Mouse (Mus musculus) G1E (cell line): ENCODE measurements around the gene Brk1. TPM values are rescaled to one million over a fixed set of nuclear protein-coding genes. Genes with fewer than 3 reads are reported as not detected.

Source experiments
- ATAC-seq: 2 replicates; pipeline ENCODE4 v1.8.0; 2016; ENCODE audit warnings: mild to moderate bottlenecking; ENCODE audit not compliant: insufficient number of reproducible peaks, poor library complexity, low FRiP score, severe bottlenecking; ENCODE audit errors: extremely low read depth
- DNase-seq: peaks from one replicate; pipeline ENCODE4 v3.0.0; 2012; ENCODE audit warnings: low spot score
- H3K27me3 ChIP-seq: 2 replicates; pipeline ENCODE4 v1.6.1; 2012; ENCODE audit warnings: mild to moderate bottlenecking, low read length, inconsistent platforms; ENCODE audit not compliant: insufficient read depth
- H3K36me3 ChIP-seq: replicated peaks from 2 replicates; pipeline ENCODE3; 2012; ENCODE audit warnings: mild to moderate bottlenecking, inconsistent platforms
- H3K4me1 ChIP-seq: 2 replicates; pipeline ENCODE4 v1.6.1; 2012; ENCODE audit warnings: low read depth, low read length, inconsistent platforms, mixed read lengths; ENCODE audit not compliant: insufficient read depth
- H3K4me3 ChIP-seq: 2 replicates; pipeline ENCODE4 v1.5.1; 2012; ENCODE audit warnings: low read depth, mild to moderate bottlenecking, inconsistent platforms, low read length, moderate library complexity, mixed read lengths
- H3K9me3 ChIP-seq: replicated peaks from 2 replicates; pipeline ENCODE4 v1.6.1; 2012; ENCODE audit warnings: inconsistent platforms
- CTCF ChIP-seq: IDR thresholded peaks from 2 replicates; pipeline ENCODE4 v1.5.1; 2012; ENCODE audit warnings: low read depth, low read length, inconsistent platforms, mixed read lengths
- GATA1 ChIP-seq: IDR thresholded peaks from 2 replicates; pipeline ENCODE4 v1.6.1; 2012; ENCODE audit warnings: borderline replicate concordance, low read length, inconsistent platforms, mixed read lengths
- GATA2 ChIP-seq: IDR thresholded peaks from 2 replicates; pipeline ENCODE4 v1.6.1; 2012; ENCODE audit warnings: low read depth, low read length, inconsistent platforms, borderline replicate concordance
- POLR2AphosphoS5 ChIP-seq: IDR thresholded peaks from 2 replicates; pipeline ENCODE4 v1.6.1; 2012; ENCODE audit warnings: low read depth, low read length, inconsistent platforms; ENCODE audit not compliant: insufficient replicate concordance
- TAL1 ChIP-seq: conservative IDR thresholded peaks from 2 replicates; pipeline ENCODE4 v1.6.1; 2012; ENCODE audit warnings: low read depth, low read length, inconsistent platforms, mixed read lengths
- polyA plus RNA-seq: library from polyadenylated mRNA; stranded (reverse); fragments of >175 nt; gene quantifications from 2 replicates; pipeline ENCODE4 v1.2.3, GENCODE M21; 2012
- total RNA-seq, 2 experiments: library from RNA; stranded (forward) in 1 of 2; stranded (reverse) in 1 of 2; fragments of 200-1000 nt in 1 of 2; fragments of >200 nt in 1 of 2; fragmentation: Nextera tagmentation in 1 of 2; gene quantifications; 2 replicates each; pipeline ENCODE4 v1.2.3; 2014 to 2017

Gene Brk1
- total and polyA plus RNA-seq, 3 experiments, result 42.6 to 186 (median 167) TPM

- H3K4me1 ChIP-seq, result peaks cover 46% of the 10 kb centered on the region
- ATAC-seq (peak; percentile 92), DNase-seq (peak; percentile 73)
- peaks cover 16% of the 10 kb centered on the region for H3K36me3 ChIP-seq
- TF ChIP-seq GATA1 (no peak), CTCF (peak; percentile 79), GATA2 (no peak), POLR2AphosphoS5 (no peak), TAL1 (0 out of 2 replicates have a peak, but pooled peaks have one; percentile 16)
- no peaks in the 10 kb centered on the region for H3K27me3 ChIP-seq
- peak within 1 kb of the TSS; percentile 77 for H3K4me3 ChIP-seq
- H3K9me3 ChIP-seq, result no peaks in the 10 kb centered on the region
Observed at GRCm38 (mm10) chr6:113638302-113639040, 33.9 kb downstream of the Brk1 start, which contains the start of gene Irak2. Irak2 (plus strand) TSS chr6:113638467.

- H3K4me1 ChIP-seq, result peaks cover 46% of the 10 kb centered on the region
- H3K4me3 ChIP-seq, result no peak overlapping the region
- ATAC-seq (no peak), DNase-seq (no peak)
- H3K27me3 ChIP-seq, result no peaks in the 10 kb centered on the region
- peaks cover 14% of the 10 kb centered on the region for H3K36me3 ChIP-seq
- no peak for TF ChIP-seq GATA2
- no peak for TF ChIP-seq TAL1
- no peak for TF ChIP-seq POLR2AphosphoS5
- TF ChIP-seq CTCF, result no peak
- no peak for TF ChIP-seq GATA1
- no peaks in the 10 kb centered on the region for H3K9me3 ChIP-seq
Observed at GRCm38 (mm10) chr6:113639201-113639600, 34.6 kb downstream of the Brk1 start.

DNA sequence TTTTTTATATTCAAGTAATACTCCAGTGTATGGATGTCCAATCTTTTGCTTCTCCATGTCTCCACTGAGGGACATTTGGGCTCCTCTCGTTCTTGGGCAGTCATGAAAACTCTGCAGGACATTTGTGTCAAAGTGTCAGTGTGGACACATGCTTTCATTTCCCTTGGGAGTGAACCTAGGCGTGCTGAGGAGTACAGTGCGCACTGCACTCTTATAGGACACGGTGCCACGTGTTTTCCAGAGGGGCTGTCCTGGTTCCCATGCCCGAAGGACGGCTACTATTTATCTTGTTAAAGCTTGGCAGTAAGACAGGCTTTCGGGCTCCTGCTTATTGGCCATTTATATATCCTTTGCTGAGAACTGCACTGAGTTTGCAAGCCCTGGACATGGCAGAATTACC lies 38.0 kb downstream of the Brk1 start:
- DNase-seq (no peak), ATAC-seq (no peak)
- peaks cover 22% of the 10 kb centered on the region for H3K36me3 ChIP-seq
- peaks cover 50% of the 10 kb centered on the region for H3K4me1 ChIP-seq
- H3K9me3 ChIP-seq, result no peaks in the 10 kb centered on the region
- no peak overlapping the region for H3K4me3 ChIP-seq
- H3K27me3 ChIP-seq, result no peaks in the 10 kb centered on the region
- no peak for TF ChIP-seq GATA2
- TF ChIP-seq POLR2AphosphoS5, result no peak
- no peak for TF ChIP-seq TAL1
- no peak for TF ChIP-seq GATA1
- no peak for TF ChIP-seq CTCF

DNA sequence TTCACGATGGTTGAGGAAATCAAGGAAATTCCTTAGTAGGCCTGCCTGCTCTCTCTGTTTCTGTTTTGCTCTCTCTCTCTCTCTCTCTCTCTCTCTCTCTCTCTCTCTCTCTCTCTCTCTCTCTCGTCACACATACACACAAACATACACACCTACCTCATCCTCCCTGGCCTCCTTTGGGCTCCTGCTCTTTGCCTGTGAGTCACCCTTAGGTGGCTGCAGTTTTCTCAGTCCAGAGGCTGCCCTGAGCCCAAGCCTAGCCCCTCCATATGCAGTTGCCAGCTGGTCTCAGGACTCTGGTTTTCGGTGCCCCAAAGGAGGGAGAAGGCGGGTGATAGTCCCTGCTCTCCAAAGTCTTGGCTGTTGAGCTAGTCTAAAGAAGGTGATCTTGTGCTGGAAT lies 38.4 kb downstream of the Brk1 start:
- no peak overlapping the region for H3K4me3 ChIP-seq
- DNase-seq (no peak), ATAC-seq (no peak)
- H3K4me1 ChIP-seq, result peaks cover 51% of the 10 kb centered on the region
- no peaks in the 10 kb centered on the region for H3K27me3 ChIP-seq
- no peak for TF ChIP-seq TAL1
- TF ChIP-seq GATA2, result no peak
- TF ChIP-seq CTCF, result no peak
- no peak for TF ChIP-seq POLR2AphosphoS5
- no peak for TF ChIP-seq GATA1
- peaks cover 25% of the 10 kb centered on the region for H3K36me3 ChIP-seq
- no peaks in the 10 kb centered on the region for H3K9me3 ChIP-seq

DNA sequence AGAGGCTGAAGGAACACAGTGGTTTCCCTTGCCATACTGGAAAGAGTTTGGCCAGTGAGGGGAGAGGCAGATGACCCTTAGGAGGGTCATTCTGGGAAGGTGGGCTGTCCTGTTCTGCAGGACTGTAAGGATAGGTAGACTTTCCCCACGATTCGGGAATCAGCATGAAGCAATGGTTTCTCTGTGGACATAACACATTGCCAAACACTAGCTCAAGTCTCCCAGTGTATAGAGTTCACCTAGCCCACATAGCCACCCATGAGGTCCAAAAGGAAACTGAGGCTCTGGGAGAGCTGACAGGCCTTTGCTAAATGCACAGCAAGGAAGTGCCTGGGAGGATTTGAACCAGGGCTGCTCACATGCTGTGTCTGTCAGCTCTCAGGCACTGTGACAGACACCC lies 39.4 kb downstream of the Brk1 start:
- no peaks in the 10 kb centered on the region for H3K27me3 ChIP-seq
- H3K4me1 ChIP-seq, result peaks cover 53% of the 10 kb centered on the region
- H3K36me3 ChIP-seq, result peaks cover 33% of the 10 kb centered on the region
- no peak overlapping the region for H3K4me3 ChIP-seq
- no peak for ATAC-seq
- H3K9me3 ChIP-seq, result no peaks in the 10 kb centered on the region
- TF ChIP-seq GATA2 (no peak), POLR2AphosphoS5 (no peak), TAL1 (no peak), CTCF (no peak), GATA1 (no peak)
- no peak for DNase-seq

- peaks cover 33% of the 10 kb centered on the region for H3K36me3 ChIP-seq
- ATAC-seq, result no peak
- peaks cover 55% of the 10 kb centered on the region for H3K4me1 ChIP-seq
- TF ChIP-seq GATA1 (no peak), CTCF (no peak), TAL1 (no peak), GATA2 (no peak), POLR2AphosphoS5 (no peak)
- no peaks in the 10 kb centered on the region for H3K9me3 ChIP-seq
- H3K4me3 ChIP-seq, result no peak overlapping the region
- H3K27me3 ChIP-seq, result no peaks in the 10 kb centered on the region
- no peak for DNase-seq
Observed at GRCm38 (mm10) chr6:113644808-113645207, 40.2 kb downstream of the Brk1 start.
